Mouse (Mus musculus): ENCODE data around the gene Upk3b. TPM values are rescaled to one million over a fixed set of nuclear protein-coding genes. Genes with fewer than 3 reads are reported as not detected.

Gene Upk3b
- polyA plus RNA-seq, 1 experiment from 2014 or later: 6.0 TPM

DNA sequence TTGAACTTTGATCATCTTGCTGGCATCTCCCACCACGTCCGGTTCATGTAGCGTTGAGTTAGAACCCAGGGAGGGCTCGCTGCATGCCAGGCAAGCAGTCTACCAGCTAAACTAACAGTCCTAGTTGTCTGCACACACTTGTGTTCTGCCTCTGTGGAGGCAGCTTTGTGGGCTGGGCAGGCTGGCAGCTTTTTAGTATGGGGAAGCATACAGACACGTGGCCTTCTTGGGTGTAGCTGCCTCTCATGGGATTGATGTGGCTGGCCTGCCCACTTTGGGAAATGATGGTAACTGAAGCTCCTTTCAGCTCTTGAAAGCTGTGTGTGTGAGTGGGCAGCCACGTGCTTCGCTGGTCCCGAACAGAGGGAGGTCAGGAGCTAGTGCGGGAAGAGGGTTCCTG lies 11.4 kb upstream of the Upk3b start:
- H3K27me3 ChIP-seq (ENCODE audit: insufficient read depth, low read length): no peaks in the 10 kb centered on the region
- H3K4me2 ChIP-seq (ENCODE audit: low read length): no peak overlapping the region
- H3K36me3 ChIP-seq (ENCODE audit: insufficient read depth, low read length): peaks cover 33% of the 10 kb centered on the region
- H3K4me1 ChIP-seq (replicated peaks; ENCODE audit: insufficient read depth, low read length): 0 out of 2 replicates have a peak, but pooled peaks cover 6% of the 10 kb centered on the region
- no peak overlapping the region for H3K4me3 ChIP-seq (replicated peaks; ENCODE audit: low read depth, low read length)
- TF ChIP-seq CTCF (IDR thresholded peaks at IDR 0.05; ENCODE audit: low read depth): no peak
- WGBS: 66% methylated on average over 9 of the region's 9 CpGs
- no peak for DNase-seq (ENCODE audit: low spot score)
- no peak overlapping the region for H3K9ac ChIP-seq (ENCODE audit: low read depth, low read length)
- no peak for ATAC-seq (replicated peaks; ENCODE audit: low FRiP score, low read depth)
- H3K9me3 ChIP-seq (replicated peaks; ENCODE audit: low read length): no peaks in the 10 kb centered on the region
- no peak overlapping the region for H3K27ac ChIP-seq

DNA sequence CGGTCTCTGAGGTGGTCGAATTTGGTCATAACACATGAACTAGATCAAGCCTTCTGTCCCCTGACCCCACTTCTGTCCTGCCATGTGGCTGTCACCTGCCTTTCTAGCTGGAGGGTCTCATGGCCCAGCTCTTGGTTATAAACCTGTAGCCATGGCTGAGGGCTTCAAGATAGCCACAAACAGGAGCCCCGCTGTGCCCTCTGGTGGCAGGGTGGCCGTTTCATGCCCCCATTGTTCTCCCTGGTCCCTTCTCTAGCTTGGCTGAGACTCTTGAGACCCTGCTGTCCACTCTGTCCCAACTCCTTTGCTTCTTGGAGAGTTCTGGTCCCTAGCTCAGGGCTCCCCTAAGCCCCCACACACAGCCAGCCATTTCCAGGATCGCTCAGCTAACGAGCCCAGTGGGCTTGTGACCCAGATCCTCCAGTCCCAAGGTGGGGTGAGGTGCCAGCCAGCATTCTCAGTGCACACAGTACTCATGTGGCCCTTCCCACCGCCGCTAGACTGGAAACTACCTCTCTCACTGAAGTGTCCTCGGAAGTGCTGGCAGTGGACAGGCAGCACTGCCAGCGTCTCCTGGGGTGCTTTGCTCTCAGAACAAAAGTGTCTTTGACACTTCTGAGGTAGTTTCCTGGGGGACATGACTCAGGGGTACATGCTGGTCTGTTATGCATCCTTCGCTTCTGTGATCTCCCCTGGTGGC lies 10.5 kb upstream of the Upk3b start:
- peak; percentile 41 for TF ChIP-seq CTCF (IDR thresholded peaks at IDR 0.05; ENCODE audit: low read depth)
- H3K36me3 ChIP-seq (ENCODE audit: insufficient read depth, low read length): peaks cover 42% of the 10 kb centered on the region
- DNase-seq (ENCODE audit: low spot score) (no peak), ATAC-seq (replicated peaks; ENCODE audit: low FRiP score, low read depth) (no peak)
- no peak overlapping the region for H3K4me3 ChIP-seq (replicated peaks; ENCODE audit: low read depth, low read length)
- H3K4me2 ChIP-seq (ENCODE audit: low read length): no peak overlapping the region
- no peak overlapping the region for H3K9ac ChIP-seq (ENCODE audit: low read depth, low read length)
- H3K9me3 ChIP-seq (replicated peaks; ENCODE audit: low read length): no peaks in the 10 kb centered on the region
- 86% methylated on average over 11 of the region's 11 CpGs for WGBS
- no peaks in the 10 kb centered on the region for H3K27me3 ChIP-seq (ENCODE audit: insufficient read depth, low read length)
- no peak overlapping the region for H3K27ac ChIP-seq
- H3K4me1 ChIP-seq (replicated peaks; ENCODE audit: insufficient read depth, low read length): 0 out of 2 replicates have a peak, but pooled peaks cover 6% of the 10 kb centered on the region

DNA sequence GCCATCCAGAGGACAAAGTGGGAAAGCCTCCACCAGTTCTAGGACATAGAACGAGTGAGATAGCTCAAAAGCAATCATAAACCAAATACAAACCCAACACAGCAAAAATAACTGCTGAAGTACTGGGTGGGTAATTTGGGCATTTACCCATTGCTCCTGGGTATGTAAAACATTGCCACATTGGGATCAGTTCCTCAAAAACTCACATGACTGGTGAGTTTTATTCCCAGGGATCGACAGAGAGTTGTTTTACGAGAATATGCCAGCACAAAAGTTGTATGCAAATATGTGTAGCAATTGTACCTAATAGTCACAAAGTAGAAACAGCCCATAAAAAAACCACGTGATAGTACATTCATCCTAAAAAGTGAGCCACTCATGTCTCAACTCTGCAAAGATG lies 3.4 kb upstream of the Upk3b start:
- no peaks in the 10 kb centered on the region for H3K4me1 ChIP-seq (replicated peaks; ENCODE audit: insufficient read depth, low read length)
- DNase-seq (ENCODE audit: low spot score) (no peak), ATAC-seq (replicated peaks; ENCODE audit: low FRiP score, low read depth) (no peak)
- no peak overlapping the region for H3K9ac ChIP-seq (ENCODE audit: low read depth, low read length)
- H3K9me3 ChIP-seq (replicated peaks; ENCODE audit: low read length): no peaks in the 10 kb centered on the region
- no peak overlapping the region for H3K4me3 ChIP-seq (replicated peaks; ENCODE audit: low read depth, low read length)
- no peak overlapping the region for H3K4me2 ChIP-seq (ENCODE audit: low read length)
- H3K27ac ChIP-seq: no peak overlapping the region
- TF ChIP-seq CTCF (IDR thresholded peaks at IDR 0.05; ENCODE audit: low read depth): no peak
- 81% methylated on average over 4 of the region's 4 CpGs for WGBS
- no peaks in the 10 kb centered on the region for H3K27me3 ChIP-seq (ENCODE audit: insufficient read depth, low read length)
- peaks cover 28% of the 10 kb centered on the region for H3K36me3 ChIP-seq (ENCODE audit: insufficient read depth, low read length)

DNA sequence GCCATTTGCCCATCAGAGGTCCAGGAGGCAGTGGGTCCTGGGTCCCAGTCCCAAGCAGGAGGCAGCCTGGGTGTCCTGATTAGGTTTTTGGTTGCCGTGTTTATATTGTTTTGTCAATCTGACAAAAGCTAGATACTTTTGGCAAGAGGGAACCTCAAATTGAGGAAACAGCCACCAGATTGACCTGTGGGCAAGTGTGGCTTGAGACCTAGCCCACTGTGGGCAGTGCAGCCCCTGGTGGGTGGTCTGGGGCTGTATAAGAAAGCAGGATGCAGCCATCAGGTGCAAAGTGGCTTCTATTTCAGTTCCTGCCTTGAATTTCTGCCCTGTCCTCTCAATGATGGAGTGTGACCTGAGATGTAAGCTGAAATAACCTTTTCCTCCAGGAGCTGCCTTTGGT lies 3.0 kb upstream of the Upk3b start:
- no peak for ATAC-seq (replicated peaks; ENCODE audit: low FRiP score, low read depth)
- 92% methylated on average over 1 of the region's 1 CpGs for WGBS
- no peak for TF ChIP-seq CTCF (IDR thresholded peaks at IDR 0.05; ENCODE audit: low read depth)

DNA sequence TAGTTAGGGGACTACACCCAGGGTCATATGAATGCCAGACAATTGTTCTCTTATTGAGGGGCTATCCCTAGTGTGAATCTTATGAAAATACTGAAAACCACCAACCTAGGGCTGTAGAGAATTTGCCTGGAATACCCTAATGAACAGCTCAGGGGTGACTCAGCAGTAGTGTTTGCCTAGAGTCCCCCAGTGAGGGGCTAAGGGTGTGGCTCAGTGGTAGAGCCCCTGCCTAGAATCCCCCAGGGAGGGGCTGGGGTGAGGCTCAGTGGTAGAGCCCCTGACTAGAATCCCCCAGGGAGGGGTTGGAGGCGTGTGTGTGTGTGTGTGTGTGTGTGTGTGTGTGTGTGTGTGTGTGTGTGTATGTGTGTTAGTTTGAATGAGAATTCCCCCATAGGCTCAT lies 1.6 kb upstream of the Upk3b start:
- Histone ChIP-seq H3K27me3 (ENCODE audit: insufficient read depth, low read length) (no peaks in the 10 kb centered on the region), H3K27ac (no peak overlapping the region), H3K4me2 (ENCODE audit: low read length) (no peak overlapping the region), H3K36me3 (ENCODE audit: insufficient read depth, low read length) (peaks cover 12% of the 10 kb centered on the region), H3K4me1 (replicated peaks; ENCODE audit: insufficient read depth, low read length) (no peaks in the 10 kb centered on the region), H3K9ac (ENCODE audit: low read depth, low read length) (no peak overlapping the region), H3K9me3 (replicated peaks; ENCODE audit: low read length) (no peaks in the 10 kb centered on the region), H3K4me3 (replicated peaks; ENCODE audit: low read depth, low read length) (no peak overlapping the region)
- no peak for ATAC-seq (replicated peaks; ENCODE audit: low FRiP score, low read depth)
- no peak for TF ChIP-seq CTCF (IDR thresholded peaks at IDR 0.05; ENCODE audit: low read depth)
- DNase-seq (ENCODE audit: low spot score): no peak
- WGBS: 55% methylated on average over 1 of the region's 1 CpGs

More for the DNA sequence above, 3.0 kb upstream of the Upk3b start:
- H3K4me2 ChIP-seq (ENCODE audit: low read length): no peak overlapping the region
- H3K4me3 ChIP-seq (replicated peaks; ENCODE audit: low read depth, low read length): no peak overlapping the region
- no peaks in the 10 kb centered on the region for H3K4me1 ChIP-seq (replicated peaks; ENCODE audit: insufficient read depth, low read length)
- no peak for DNase-seq (ENCODE audit: low spot score)
- H3K27ac ChIP-seq: no peak overlapping the region
- peaks cover 24% of the 10 kb centered on the region for H3K36me3 ChIP-seq (ENCODE audit: insufficient read depth, low read length)
- no peaks in the 10 kb centered on the region for H3K27me3 ChIP-seq (ENCODE audit: insufficient read depth, low read length)
- H3K9me3 ChIP-seq (replicated peaks; ENCODE audit: low read length): no peaks in the 10 kb centered on the region
- no peak overlapping the region for H3K9ac ChIP-seq (ENCODE audit: low read depth, low read length)

DNA sequence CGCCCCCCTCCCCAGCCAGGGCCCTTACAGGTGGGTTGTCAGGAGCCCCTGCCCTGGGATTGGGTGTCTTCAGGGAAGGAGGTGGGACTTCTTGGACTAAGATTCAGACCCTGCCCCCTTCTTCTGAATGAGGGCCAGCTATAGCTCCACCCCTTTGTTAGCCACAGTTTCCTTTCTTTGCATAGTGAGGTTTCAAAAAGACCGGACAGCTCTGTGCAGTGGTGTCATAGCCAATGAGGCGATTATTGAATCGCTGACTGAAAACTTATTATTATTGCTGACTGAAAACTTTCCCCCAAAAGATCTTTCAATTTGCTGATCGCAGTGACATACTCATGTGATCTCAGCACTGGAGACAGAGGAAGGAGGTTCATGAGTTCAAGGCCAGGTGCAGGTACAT lies 1.9 kb downstream of the Upk3b start:
- H3K27ac ChIP-seq: no peak overlapping the region
- no peaks in the 10 kb centered on the region for H3K4me1 ChIP-seq (replicated peaks; ENCODE audit: insufficient read depth, low read length)
- no peak overlapping the region for H3K4me3 ChIP-seq (replicated peaks; ENCODE audit: low read depth, low read length)
- no peaks in the 10 kb centered on the region for H3K9me3 ChIP-seq (replicated peaks; ENCODE audit: low read length)
- WGBS: 47% methylated on average over 5 of the region's 5 CpGs
- TF ChIP-seq CTCF (IDR thresholded peaks at IDR 0.05; ENCODE audit: low read depth): no peak
- ATAC-seq (replicated peaks; ENCODE audit: low FRiP score, low read depth): no peak
- no peak overlapping the region for H3K9ac ChIP-seq (ENCODE audit: low read depth, low read length)
- no peaks in the 10 kb centered on the region for H3K36me3 ChIP-seq (ENCODE audit: insufficient read depth, low read length)
- no peaks in the 10 kb centered on the region for H3K27me3 ChIP-seq (ENCODE audit: insufficient read depth, low read length)
- 0 out of 2 replicates have a peak overlapping the region, but pooled peaks have one; percentile 29 for H3K4me2 ChIP-seq (ENCODE audit: low read length)
- DNase-seq (ENCODE audit: low spot score): peak; percentile 50

DNA sequence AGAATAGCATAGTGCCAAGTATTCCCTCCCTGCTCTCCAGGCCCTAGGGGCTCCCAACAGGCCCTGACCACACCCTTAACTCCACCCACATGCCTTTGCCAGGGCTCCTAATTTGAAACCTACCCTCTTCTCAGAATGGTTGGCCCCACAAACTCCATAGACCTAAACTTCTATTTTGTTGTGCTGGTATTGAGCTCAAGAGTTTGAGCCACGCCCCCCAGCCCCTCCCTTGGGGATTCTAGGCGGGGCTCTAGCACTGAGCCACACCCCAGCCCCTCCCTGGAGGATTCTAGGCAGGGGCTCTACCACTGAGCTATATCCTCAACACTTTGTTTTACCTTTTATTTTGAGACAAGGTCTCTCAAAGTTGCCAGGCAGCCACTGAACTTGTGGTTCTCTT lies 3.0 kb downstream of the Upk3b start:
- TF ChIP-seq CTCF (IDR thresholded peaks at IDR 0.05; ENCODE audit: low read depth): no peak
- H3K4me2 ChIP-seq (ENCODE audit: low read length): no peak overlapping the region
- no peak for ATAC-seq (replicated peaks; ENCODE audit: low FRiP score, low read depth)
- H3K27me3 ChIP-seq (ENCODE audit: insufficient read depth, low read length): no peaks in the 10 kb centered on the region
- no peaks in the 10 kb centered on the region for H3K4me1 ChIP-seq (replicated peaks; ENCODE audit: insufficient read depth, low read length)
- H3K9me3 ChIP-seq (replicated peaks; ENCODE audit: low read length): no peaks in the 10 kb centered on the region
- H3K4me3 ChIP-seq (replicated peaks; ENCODE audit: low read depth, low read length): no peak overlapping the region
- no peak overlapping the region for H3K9ac ChIP-seq (ENCODE audit: low read depth, low read length)
- H3K36me3 ChIP-seq (ENCODE audit: insufficient read depth, low read length): no peaks in the 10 kb centered on the region
- no peak for DNase-seq (ENCODE audit: low spot score)
- H3K27ac ChIP-seq: no peak overlapping the region
- WGBS: 50% methylated on average over 2 of the region's 2 CpGs

All from kidney, postnatal 0 days (tissue).